Mouse (Mus musculus): Measurements from ENCODE around the gene Zbtb9. TPM values are rescaled to one million over a fixed set of nuclear protein-coding genes. Genes with fewer than 3 reads are reported as not detected.
"Not testable (repeated sequence)": the region's sequence is repeated elsewhere in the genome, so short reads cannot be mapped to it uniquely, and the experiment has no call there.

Zbtb9 gene
- polyA plus RNA-seq (2014; fragmentation: Nextera tagmentation; extraction: Ambion mirVana): 10.5 and 13.2 TPM in 2 replicates

GRCm38 (mm10) chr17:26972703-26973574, at the start of gene Zbtb9:
Gene Zbtb9, plus strand, starts transcription at chr17:26973167.
- Histone ChIP-seq H3K36me3 (ENCODE audit: control insufficient read depth, insufficient read depth, low read length) (0 out of 2 replicates have a peak, but pooled peaks cover 4% of the 10 kb centered on the region), H3K4me3 (ENCODE audit: low read depth, low read length) (peak within 1 kb of the TSS; percentile 92), H3K4me1 (replicated peaks; ENCODE audit: control insufficient read depth, insufficient read depth, low read length) (peaks cover 6% of the 10 kb centered on the region; the same call in 1 of the 2 replicates), H3K27ac (ENCODE audit: low read depth, low read length) (peak within 1 kb of the TSS; percentile 56; the same call in 1 of the 2 replicates), H3K4me2 (replicated peaks; ENCODE audit: low read depth, low read length) (peak within 1 kb of the TSS; percentile 84), H3K9me3 (ENCODE audit: control insufficient read depth, low read length) (no peaks in the 10 kb centered on the region), H3K27me3 (ENCODE audit: control insufficient read depth, insufficient read depth, low read length) (no peaks in the 10 kb centered on the region), H3K9ac (ENCODE audit: low read depth, low read length) (peak within 1 kb of the TSS; percentile 70)
- DNase-seq (ENCODE audit: low spot score) (peak; percentile 95), ATAC-seq (ENCODE audit: low FRiP score) (peak; percentile 97)
- under 1% methylated on average over 75 of the region's 75 CpGs for WGBS

- not testable (repeated sequence) for ATAC-seq (ENCODE audit: low FRiP score); DNase-seq (ENCODE audit: low spot score); H3K9ac ChIP-seq (ENCODE audit: low read depth, low read length); H3K4me2 ChIP-seq (replicated peaks; ENCODE audit: low read depth, low read length); H3K4me3 ChIP-seq (ENCODE audit: low read depth, low read length); H3K27ac ChIP-seq (ENCODE audit: low read depth, low read length); H3K27me3 ChIP-seq (ENCODE audit: control insufficient read depth, insufficient read depth, low read length); H3K36me3 ChIP-seq (ENCODE audit: control insufficient read depth, insufficient read depth, low read length); H3K4me1 ChIP-seq (replicated peaks; ENCODE audit: control insufficient read depth, insufficient read depth, low read length); H3K9me3 ChIP-seq (ENCODE audit: control insufficient read depth, low read length)
- 95% methylated on average over 9 of the region's 9 CpGs for WGBS
Observed at GRCm38 (mm10) chr17:26925414-26925813, 47.6 kb upstream of the Zbtb9 start.

- peak; percentile 54 for DNase-seq (ENCODE audit: low spot score)
- H3K36me3 ChIP-seq (ENCODE audit: control insufficient read depth, insufficient read depth, low read length); H3K9me3 ChIP-seq (ENCODE audit: control insufficient read depth, low read length); H3K4me2 ChIP-seq (replicated peaks; ENCODE audit: low read depth, low read length); H3K4me1 ChIP-seq (replicated peaks; ENCODE audit: control insufficient read depth, insufficient read depth, low read length); H3K9ac ChIP-seq (ENCODE audit: low read depth, low read length); H3K27me3 ChIP-seq (ENCODE audit: control insufficient read depth, insufficient read depth, low read length); ATAC-seq (ENCODE audit: low FRiP score); H3K4me3 ChIP-seq (ENCODE audit: low read depth, low read length); H3K27ac ChIP-seq (ENCODE audit: low read depth, low read length): not testable (repeated sequence)
- WGBS: 65% methylated on average over 7 of the region's 7 CpGs
Observed at GRCm38 (mm10) chr17:26931795-26932194, 41.2 kb upstream of the Zbtb9 start.

GRCm38 (mm10) chr17:26932839-26933398, 40.0 kb upstream of the Zbtb9 start, which contains the start of gene Phf1:
Gene Phf1, plus strand, starts transcription at chr17:26933052.
- Histone ChIP-seq H3K9me3 (ENCODE audit: control insufficient read depth, low read length) (no peaks in the 10 kb centered on the region), H3K9ac (ENCODE audit: low read depth, low read length) (peak within 1 kb of the TSS; percentile 66), H3K36me3 (ENCODE audit: control insufficient read depth, insufficient read depth, low read length) (peaks cover 3% of the 10 kb centered on the region; the same call in 1 of the 2 replicates), H3K4me2 (replicated peaks; ENCODE audit: low read depth, low read length) (peak within 1 kb of the TSS; percentile 75), H3K27ac (ENCODE audit: low read depth, low read length) (peak within 1 kb of the TSS; percentile 40), H3K4me1 (replicated peaks; ENCODE audit: control insufficient read depth, insufficient read depth, low read length) (0 out of 2 replicates have a peak, but pooled peaks cover 4% of the 10 kb centered on the region), H3K27me3 (ENCODE audit: control insufficient read depth, insufficient read depth, low read length) (no peaks in the 10 kb centered on the region), H3K4me3 (ENCODE audit: low read depth, low read length) (peak within 1 kb of the TSS; percentile 53)
- DNase-seq (ENCODE audit: low spot score) (peak; percentile 93), ATAC-seq (ENCODE audit: low FRiP score) (peak; percentile 85)
- under 1% methylated on average over 36 of the region's 43 CpGs for WGBS

- ATAC-seq (ENCODE audit: low FRiP score) (peak; percentile 38), DNase-seq (ENCODE audit: low spot score) (no peak)
- Histone ChIP-seq H3K27ac (ENCODE audit: low read depth, low read length) (peak overlapping the region; percentile 40), H3K4me2 (replicated peaks; ENCODE audit: low read depth, low read length) (peak overlapping the region; percentile 75), H3K36me3 (ENCODE audit: control insufficient read depth, insufficient read depth, low read length) (peaks cover 3% of the 10 kb centered on the region; the same call in 1 of the 2 replicates), H3K4me3 (ENCODE audit: low read depth, low read length) (peak overlapping the region; percentile 53), H3K4me1 (replicated peaks; ENCODE audit: control insufficient read depth, insufficient read depth, low read length) (0 out of 2 replicates have a peak, but pooled peaks cover 8% of the 10 kb centered on the region), H3K9ac (ENCODE audit: low read depth, low read length) (peak overlapping the region; percentile 66), H3K27me3 (ENCODE audit: control insufficient read depth, insufficient read depth, low read length) (no peaks in the 10 kb centered on the region), H3K9me3 (ENCODE audit: control insufficient read depth, low read length) (no peaks in the 10 kb centered on the region)
- WGBS: 11% methylated on average over 13 of the region's 13 CpGs
Observed at GRCm38 (mm10) chr17:26933419-26933818, 39.5 kb upstream of the Zbtb9 start.

GRCm38 (mm10) chr17:26933885-26934827, 38.8 kb upstream of the Zbtb9 start:
- ATAC-seq (ENCODE audit: low FRiP score): no peak
- 83% methylated on average over 16 of the region's 16 CpGs for WGBS
- Histone ChIP-seq H3K9me3 (ENCODE audit: control insufficient read depth, low read length) (no peaks in the 10 kb centered on the region), H3K4me3 (ENCODE audit: low read depth, low read length) (peak overlapping the region; percentile 53; the same call in 1 of the 2 replicates), H3K27me3 (ENCODE audit: control insufficient read depth, insufficient read depth, low read length) (no peaks in the 10 kb centered on the region), H3K4me1 (replicated peaks; ENCODE audit: control insufficient read depth, insufficient read depth, low read length) (0 out of 2 replicates have a peak, but pooled peaks cover 8% of the 10 kb centered on the region), H3K9ac (ENCODE audit: low read depth, low read length) (no peak overlapping the region), H3K36me3 (ENCODE audit: control insufficient read depth, insufficient read depth, low read length) (peaks cover 3% of the 10 kb centered on the region; the same call in 1 of the 2 replicates), H3K4me2 (replicated peaks; ENCODE audit: low read depth, low read length) (peak overlapping the region; percentile 75; the same call in 1 of the 2 replicates), H3K27ac (ENCODE audit: low read depth, low read length) (no peak overlapping the region)
- DNase-seq (ENCODE audit: low spot score): no peak

- H3K36me3 ChIP-seq (ENCODE audit: control insufficient read depth, insufficient read depth, low read length): peaks cover 3% of the 10 kb centered on the region; the same call in 1 of the 2 replicates
- WGBS: 87% methylated on average over 9 of the region's 9 CpGs
- ATAC-seq (ENCODE audit: low FRiP score): no peak
- no peak overlapping the region for H3K4me2 ChIP-seq (replicated peaks; ENCODE audit: low read depth, low read length)
- H3K9ac ChIP-seq (ENCODE audit: low read depth, low read length): no peak overlapping the region
- no peaks in the 10 kb centered on the region for H3K9me3 ChIP-seq (ENCODE audit: control insufficient read depth, low read length)
- peaks cover 9% of the 10 kb centered on the region for H3K4me1 ChIP-seq (replicated peaks; ENCODE audit: control insufficient read depth, insufficient read depth, low read length)
- H3K27me3 ChIP-seq (ENCODE audit: control insufficient read depth, insufficient read depth, low read length): no peaks in the 10 kb centered on the region
- H3K4me3 ChIP-seq (ENCODE audit: low read depth, low read length): no peak overlapping the region
- DNase-seq (ENCODE audit: low spot score): no peak
- no peak overlapping the region for H3K27ac ChIP-seq (ENCODE audit: low read depth, low read length)
Observed at GRCm38 (mm10) chr17:26935027-26935426, 37.9 kb upstream of the Zbtb9 start.

- H3K9ac ChIP-seq (ENCODE audit: low read depth, low read length): no peak overlapping the region
- H3K27ac ChIP-seq (ENCODE audit: low read depth, low read length): no peak overlapping the region
- DNase-seq (ENCODE audit: low spot score) (no peak), ATAC-seq (ENCODE audit: low FRiP score) (no peak)
- peaks cover 13% of the 10 kb centered on the region for H3K4me1 ChIP-seq (replicated peaks; ENCODE audit: control insufficient read depth, insufficient read depth, low read length)
- H3K4me2 ChIP-seq (replicated peaks; ENCODE audit: low read depth, low read length): no peak overlapping the region
- H3K9me3 ChIP-seq (ENCODE audit: control insufficient read depth, low read length): no peaks in the 10 kb centered on the region
- H3K36me3 ChIP-seq (ENCODE audit: control insufficient read depth, insufficient read depth, low read length): peaks cover 3% of the 10 kb centered on the region; the same call in 1 of the 2 replicates
- no peak overlapping the region for H3K4me3 ChIP-seq (ENCODE audit: low read depth, low read length)
- 83% methylated on average over 12 of the region's 12 CpGs for WGBS
- H3K27me3 ChIP-seq (ENCODE audit: control insufficient read depth, insufficient read depth, low read length): no peaks in the 10 kb centered on the region
Observed at GRCm38 (mm10) chr17:26936453-26936852, 36.5 kb upstream of the Zbtb9 start.
